Mouse (Mus musculus) lung, postnatal 0 days (tissue): ENCODE data around the gene Bcr. TPM values are rescaled to one million over a fixed set of nuclear protein-coding genes. Genes with fewer than 3 reads are reported as not detected.
A peak's percentile ranks its signal among the peaks of the same experiment; 100 is the strongest.
"Not testable (repeated sequence)": the region's sequence is repeated elsewhere in the genome, so short reads cannot be mapped to it uniquely, and the experiment has no call there.

Experiments
- ATAC-seq: fragments of 200-750 bp; cut with Nextera tagmentation; 2 replicates; pipeline ENCODE4 v1.8.0; 2017; ENCODE audit warnings: moderate library complexity
- DNase-seq: peaks from one replicate; pipeline ENCODE4 v3.0.0-alpha.2; 2016; ENCODE audit warnings: low spot score
- H3K27ac ChIP-seq: fragments of 300-500 bp; sonication (generic); 2 replicates; pipeline ENCODE4 v1.5.1; 2014; ENCODE audit warnings: antibody characterized with exemption, mild to moderate bottlenecking, low read length, mixed read lengths
- H3K27me3 ChIP-seq: fragments of 300-500 bp; sonication (generic); replicated peaks from 2 replicates; pipeline ENCODE4 v1.6.1; 2014; ENCODE audit warnings: low read length, mixed read lengths; ENCODE audit not compliant: insufficient read depth
- H3K36me3 ChIP-seq: fragments of 300-500 bp; sonication (generic); 2 replicates; pipeline ENCODE4 v1.6.1; 2014; ENCODE audit warnings: low read length, mixed read lengths; ENCODE audit not compliant: insufficient read depth
- H3K4me1 ChIP-seq: fragments of 300-500 bp; sonication (generic); 2 replicates; pipeline ENCODE4 v1.6.1; 2014; ENCODE audit warnings: antibody characterized with exemption, low read depth, low read length, mixed read lengths; ENCODE audit not compliant: insufficient read depth
- H3K4me2 ChIP-seq: fragments of 300-500 bp; sonication (generic); replicated peaks from 2 replicates; pipeline ENCODE4 v1.6.1; 2014; ENCODE audit warnings: low read depth, mild to moderate bottlenecking, low read length, moderate library complexity, mixed read lengths
- H3K4me3 ChIP-seq: fragments of 300-500 bp; sonication (generic); 2 replicates; pipeline ENCODE4 v1.5.1; 2014; ENCODE audit warnings: low read depth, low read length
- H3K9ac ChIP-seq: fragments of 300-500 bp; sonication (generic); replicated peaks from 2 replicates; pipeline ENCODE4 v1.6.1; 2014; ENCODE audit warnings: low read depth, mild to moderate bottlenecking
- H3K9me3 ChIP-seq: fragments of 300-500 bp; sonication (generic); 2 replicates; pipeline ENCODE4 v1.6.1; 2016; ENCODE audit warnings: low read length, mixed read lengths
- CTCF ChIP-seq: IDR thresholded peaks from 2 replicates; pipeline ENCODE4 v1.5.1; 2016; ENCODE audit warnings: antibody characterized with exemption, mild to moderate bottlenecking
- EP300 ChIP-seq: IDR thresholded peaks from 2 replicates; pipeline ENCODE4 v1.6.1; 2016; ENCODE audit warnings: antibody characterized with exemption, mild to moderate bottlenecking, control low read depth
- WGBS: fragments of 180-500 bp; shearing (Covaris S2); extraction: QIAGEN DNeasy Blood & Tissue Kit; methylation state at CpG from one replicate; pipeline ENCODE4 v1.1.7; 2014; 5-methylcytosine and 5-hydroxymethylcytosine counted together
- polyA plus RNA-seq: library from polyadenylated mRNA; unstranded; fragments of >200 nt; fragmentation: Nextera tagmentation; extraction: Ambion mirVana; gene quantifications from 2 replicates; pipeline ENCODE4 v1.2.1, GENCODE M21; 2015

The Bcr gene
- polyA plus RNA-seq, 1 experiment from 2014 or later, result 20.2 TPM

- under 1% methylated on average over 36 of the region's 36 CpGs for WGBS
- DNase-seq, result peak; percentile 92
- no peaks in the 10 kb centered on the region for H3K36me3 ChIP-seq
- H3K27ac ChIP-seq, result no peak within 1 kb of the TSS
- H3K9ac ChIP-seq, result no peak within 1 kb of the TSS
- H3K4me3 ChIP-seq, result peak within 1 kb of the TSS; percentile 19
- peak within 1 kb of the TSS; percentile 57 for H3K4me2 ChIP-seq
- H3K27me3 ChIP-seq, result no peaks in the 10 kb centered on the region
- peak; percentile 96 for ATAC-seq
- TF ChIP-seq EP300 (no peak), CTCF (no peak)
- H3K4me1 ChIP-seq, result no peaks in the 10 kb centered on the region
- H3K9me3 ChIP-seq, result no peaks in the 10 kb centered on the region
These were observed 23.5 kb upstream of the Bcr start, which contains the start of gene Rab36 for GRCm38 (mm10) chr10:75036883-75037379. Gene Rab36, plus strand, starts transcription at chr10:75037058.

- H3K27ac ChIP-seq, ATAC-seq, H3K36me3 ChIP-seq, H3K4me3 ChIP-seq, H3K4me1 ChIP-seq, H3K9me3 ChIP-seq, DNase-seq, H3K4me2 ChIP-seq, H3K27me3 ChIP-seq, H3K9ac ChIP-seq: not testable (repeated sequence)
- 0% methylated on average over 1 of the region's 1 CpGs for WGBS
These were observed 18.3 kb upstream of the Bcr start for GRCm38 (mm10) chr10:75042060-75042459.

- H3K27ac ChIP-seq, result no peak overlapping the region
- H3K4me1 ChIP-seq, result no peaks in the 10 kb centered on the region
- no peaks in the 10 kb centered on the region for H3K36me3 ChIP-seq
- H3K4me2 ChIP-seq, result no peak overlapping the region
- H3K4me3 ChIP-seq, result no peak overlapping the region
- no peak for DNase-seq
- no peak for TF ChIP-seq EP300
- TF ChIP-seq CTCF, result no peak
- peak; percentile 16; the same call in 1 of the 2 replicates for ATAC-seq
- H3K9me3 ChIP-seq, result no peaks in the 10 kb centered on the region
- 21% methylated on average over 7 of the region's 7 CpGs for WGBS
- no peak overlapping the region for H3K9ac ChIP-seq
- no peaks in the 10 kb centered on the region for H3K27me3 ChIP-seq
These were observed 15.9 kb upstream of the Bcr start for GRCm38 (mm10) chr10:75044459-75044858.

GRCm38 (mm10) chr10:75045831-75046230, 14.6 kb upstream of the Bcr start:
- no peaks in the 10 kb centered on the region for H3K27me3 ChIP-seq
- H3K36me3 ChIP-seq, result no peaks in the 10 kb centered on the region
- no peak overlapping the region for H3K4me2 ChIP-seq
- TF ChIP-seq CTCF (no peak), EP300 (no peak)
- ATAC-seq (no peak), DNase-seq (no peak)
- no peaks in the 10 kb centered on the region for H3K9me3 ChIP-seq
- H3K27ac ChIP-seq, result no peak overlapping the region
- 93% methylated on average over 15 of the region's 15 CpGs for WGBS
- no peak overlapping the region for H3K9ac ChIP-seq
- no peak overlapping the region for H3K4me3 ChIP-seq
- no peaks in the 10 kb centered on the region for H3K4me1 ChIP-seq

- WGBS, result 94% methylated on average over 7 of the region's 7 CpGs
- Histone ChIP-seq H3K36me3 (no peaks in the 10 kb centered on the region), H3K9me3 (no peaks in the 10 kb centered on the region), H3K27ac (no peak overlapping the region), H3K4me2 (no peak overlapping the region), H3K9ac (no peak overlapping the region), H3K27me3 (no peaks in the 10 kb centered on the region), H3K4me1 (no peaks in the 10 kb centered on the region), H3K4me3 (no peak overlapping the region)
- TF ChIP-seq CTCF (no peak), EP300 (no peak)
- ATAC-seq, result no peak
- DNase-seq, result no peak
These were observed 11.7 kb upstream of the Bcr start for GRCm38 (mm10) chr10:75048711-75049110.

GRCm38 (mm10) chr10:75051364-75052074, 8.9 kb upstream of the Bcr start:
- Histone ChIP-seq H3K9ac (no peak overlapping the region), H3K9me3 (no peaks in the 10 kb centered on the region), H3K36me3 (no peaks in the 10 kb centered on the region), H3K27ac (no peak overlapping the region), H3K27me3 (no peaks in the 10 kb centered on the region), H3K4me1 (no peaks in the 10 kb centered on the region), H3K4me2 (no peak overlapping the region), H3K4me3 (no peak overlapping the region)
- no peak for TF ChIP-seq EP300
- no peak for TF ChIP-seq CTCF
- DNase-seq, result no peak
- WGBS, result 90% methylated on average over 21 of the region's 21 CpGs
- ATAC-seq, result no peak
